Mouse (Mus musculus) stomach, postnatal 0 days (tissue): ENCODE results near the gene Actn2.

Source experiments
- CTCF ChIP-seq: IDR thresholded peaks from 2 replicates; pipeline ENCODE4 v1.5.1; 2016; ENCODE audit warnings: antibody characterized with exemption, low read depth, mild to moderate bottlenecking, moderate library complexity
- EP300 ChIP-seq: optimal IDR thresholded peaks from 2 replicates; pipeline ENCODE3; 2016; ENCODE audit warnings: antibody characterized with exemption

DNA sequence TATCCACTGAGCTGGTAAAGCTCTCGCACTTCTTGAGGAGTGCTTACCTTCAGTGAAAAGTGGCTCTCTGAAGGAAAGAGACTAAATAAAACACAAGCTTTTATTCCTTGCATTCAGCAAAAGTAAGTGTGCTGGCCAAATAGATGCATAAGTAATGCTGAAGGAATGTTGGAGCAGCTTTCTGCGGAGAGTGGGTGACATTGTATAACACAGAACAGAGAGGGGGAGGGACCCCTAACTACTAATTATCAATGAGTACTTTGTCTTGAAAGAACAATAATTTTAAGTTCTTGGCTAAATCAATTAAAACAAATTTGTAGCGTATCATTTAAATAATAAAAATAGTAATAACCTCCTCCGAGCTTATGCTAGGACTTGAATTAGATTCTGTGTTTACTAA is 29.2 kb downstream of the Actn2 start:
- TF ChIP-seq CTCF (no peak), EP300 (no peak)
